ENCODE assay signal across 7 mouse cellular contexts in genomic region chr7:141392552-141393222, GRCm38 (mm10). TPM values are rescaled to one million over a fixed set of nuclear protein-coding genes. Genes with fewer than 3 reads are reported as not detected.
DNase-seq lines count a peak whose midpoint lies in the region; ATAC-seq and TF ChIP-seq lines count a peak whose summit lies in the region.

No protein-coding gene starts in this region.

- H3K27ac ChIP-seq in testis, adult 2 months (ENCODE audit: control insufficient read depth, insufficient read depth, low read depth, low read length), result peak overlapping the region; percentile 81
- peak overlapping the region; percentile 4; the same call in 1 of the 2 replicates for H3K27ac ChIP-seq in limb, embryonic 13.5 days
- peak overlapping the region; percentile 27; the same call in 1 of the 2 replicates for H3K27ac ChIP-seq in neural tube, embryonic 12.5 days

- no peak for TF ChIP-seq CTCF in testis, adult 2 months (IDR thresholded peaks at IDR 0.05; ENCODE audit: control insufficient read depth, insufficient read depth, insufficient replicate concordance, low read depth, low read length)

- DNase-seq in testis, postnatal 14 days (ENCODE audit: low spot score), result no peak
- no peak for DNase-seq in ovary, postnatal 36 days (ENCODE audit: low spot score)
- no peak for DNase-seq in layer of hippocampus, adult 11-12 months (ENCODE audit: low spot score)

- peak; percentile 60 for ATAC-seq in erythroblast, adult 5-6 weeks (replicated peaks; ENCODE audit: low FRiP score, poor library complexity, severe bottlenecking)
- no peak for ATAC-seq in limb, embryonic 13.5 days (ENCODE audit: low FRiP score, low read depth)
- ATAC-seq in neural tube, embryonic 12.5 days (ENCODE audit: low FRiP score, low read depth), result no peak; the same call in 1 of the 2 replicates

- H3K4me3 ChIP-seq in testis, adult 2 months (ENCODE audit: control insufficient read depth, low read depth, low read length), result peak overlapping the region; percentile 95
- H3K4me3 ChIP-seq in limb, embryonic 13.5 days, result peak overlapping the region; percentile 59
- peak overlapping the region; percentile 63 for H3K4me3 ChIP-seq in neural tube, embryonic 12.5 days

- H3K36me3 ChIP-seq in testis, adult 2 months (ENCODE audit: control insufficient read depth, insufficient read depth, low read length), result no peaks in the 10 kb centered on the region
- H3K36me3 ChIP-seq in limb, embryonic 13.5 days, result peaks cover 21% of the 10 kb centered on the region
- H3K36me3 ChIP-seq in neural tube, embryonic 12.5 days, result peaks cover 11% of the 10 kb centered on the region; the same call in 1 of the 2 replicates

- H3K4me1 ChIP-seq in testis, adult 2 months (ENCODE audit: control insufficient read depth, insufficient read depth, low read length), result peaks cover 15% of the 10 kb centered on the region
- peaks cover 12% of the 10 kb centered on the region for H3K4me1 ChIP-seq in limb, embryonic 13.5 days
- H3K4me1 ChIP-seq in neural tube, embryonic 12.5 days, result peaks cover 15% of the 10 kb centered on the region

- H3K27me3 ChIP-seq in testis, adult 2 months (ENCODE audit: control insufficient read depth, insufficient read depth, low read length), result no peaks in the 10 kb centered on the region
- H3K27me3 ChIP-seq in limb, embryonic 13.5 days, result 0 out of 2 replicates have a peak, but pooled peaks cover 2% of the 10 kb centered on the region
- 0 out of 2 replicates have a peak, but pooled peaks cover 3% of the 10 kb centered on the region for H3K27me3 ChIP-seq in neural tube, embryonic 12.5 days (replicated peaks)

- H3K4me2 ChIP-seq in limb, embryonic 13.5 days (replicated peaks), result peak overlapping the region; percentile 80
- H3K4me2 ChIP-seq in neural tube, embryonic 12.5 days (replicated peaks), result peak overlapping the region; percentile 76

- 38% methylated on average over 9 of the region's 9 CpGs for WGBS in limb, embryonic 13.5 days
- 33% methylated on average over 9 of the region's 9 CpGs for WGBS in neural tube, embryonic 12.5 days

- peak overlapping the region; percentile 75 for H3K9ac ChIP-seq in limb, embryonic 13.5 days
- H3K9ac ChIP-seq in neural tube, embryonic 12.5 days, result peak overlapping the region; percentile 52

- no peak for TF ChIP-seq POLR2A in testis, adult 2 months (IDR thresholded peaks at IDR 0.05; ENCODE audit: control insufficient read depth, low read depth, low read length)

- no peaks in the 10 kb centered on the region for H3K9me3 ChIP-seq in limb, embryonic 13.5 days
- H3K9me3 ChIP-seq in neural tube, embryonic 12.5 days, result no peaks in the 10 kb centered on the region

RNA-seq across cellular contexts. Expression of gene Taldo1, which starts 0.7 kb away (rescaled TPM):
- 26.0 and 30.2 TPM in 2 replicates for polyA plus RNA-seq in testis, adult 2 months (2012; rRNA removed)
- total RNA-seq in erythroblast, adult 5-6 weeks (2015; ENCODE audit: low replicate concordance), result 132 and 180 TPM in 2 replicates
- 443 and 565 TPM in 2 replicates for total RNA-seq in erythroblast, adult 5-6 weeks (2017; ENCODE audit: low replicate concordance)
- polyA plus RNA-seq in limb, embryonic 13.5 days (2015; fragmentation: Nextera tagmentation; extraction: Ambion mirVana), result 266 and 280 TPM in 2 replicates
- 366 and 377 TPM in 2 replicates for polyA plus RNA-seq in neural tube, embryonic 12.5 days (2016; fragmentation: Nextera tagmentation; extraction: Ambion mirVana)

RNA-seq across cellular contexts. Expression of gene Gatd1, which starts 21.2 kb away (rescaled TPM):
- polyA plus RNA-seq in testis, adult 2 months (2012; rRNA removed), result 23.3 and 24.4 TPM in 2 replicates
- 6.3 and 9.2 TPM in 2 replicates for total RNA-seq in erythroblast, adult 5-6 weeks (2015; ENCODE audit: low replicate concordance)
- 4.9 and 6.0 TPM in 2 replicates for total RNA-seq in erythroblast, adult 5-6 weeks (2017; ENCODE audit: low replicate concordance)
- polyA plus RNA-seq in limb, embryonic 13.5 days (2015; fragmentation: Nextera tagmentation; extraction: Ambion mirVana), result 73.8 and 75.9 TPM in 2 replicates
- 50.5 and 51.5 TPM in 2 replicates for polyA plus RNA-seq in neural tube, embryonic 12.5 days (2016; fragmentation: Nextera tagmentation; extraction: Ambion mirVana)

RNA-seq across cellular contexts. Expression of gene Cend1, which starts 36.6 kb away (rescaled TPM):
- polyA plus RNA-seq in testis, adult 2 months (2012; rRNA removed), result 0.48 and 0.63 TPM in 2 replicates
- not detected in 2 replicates for total RNA-seq in erythroblast, adult 5-6 weeks (2015; ENCODE audit: low replicate concordance)
- not detected in 2 replicates for total RNA-seq in erythroblast, adult 5-6 weeks (2017; ENCODE audit: low replicate concordance)
- polyA plus RNA-seq in limb, embryonic 13.5 days (2015; fragmentation: Nextera tagmentation; extraction: Ambion mirVana), result 5.1 and 5.2 TPM in 2 replicates
- polyA plus RNA-seq in neural tube, embryonic 12.5 days (2016; fragmentation: Nextera tagmentation; extraction: Ambion mirVana), result 44.4 and 55.1 TPM in 2 replicates

RNA-seq across cellular contexts. Expression of gene Slc25a22, which starts 45.0 kb away (rescaled TPM):
- 7.2 and 10.9 TPM in 2 replicates for polyA plus RNA-seq in testis, adult 2 months (2012; rRNA removed)
- total RNA-seq in erythroblast, adult 5-6 weeks (2015; ENCODE audit: low replicate concordance), result 8.2 and 11.7 TPM in 2 replicates
- 3.2 and 10.0 TPM in 2 replicates for total RNA-seq in erythroblast, adult 5-6 weeks (2017; ENCODE audit: low replicate concordance)
- 38.8 and 39.3 TPM in 2 replicates for polyA plus RNA-seq in limb, embryonic 13.5 days (2015; fragmentation: Nextera tagmentation; extraction: Ambion mirVana)
- 57.6 and 57.7 TPM in 2 replicates for polyA plus RNA-seq in neural tube, embryonic 12.5 days (2016; fragmentation: Nextera tagmentation; extraction: Ambion mirVana)

RNA-seq across cellular contexts. Expression of gene Pidd1, which starts 51.1 kb away (rescaled TPM):
- polyA plus RNA-seq in testis, adult 2 months (2012; rRNA removed), result 5.5 and 5.6 TPM in 2 replicates
- 12.7 and 17.9 TPM in 2 replicates for total RNA-seq in erythroblast, adult 5-6 weeks (2015; ENCODE audit: low replicate concordance)
- 7.3 and 9.8 TPM in 2 replicates for total RNA-seq in erythroblast, adult 5-6 weeks (2017; ENCODE audit: low replicate concordance)
- 11.7 and 12.0 TPM in 2 replicates for polyA plus RNA-seq in limb, embryonic 13.5 days (2015; fragmentation: Nextera tagmentation; extraction: Ambion mirVana)
- polyA plus RNA-seq in neural tube, embryonic 12.5 days (2016; fragmentation: Nextera tagmentation; extraction: Ambion mirVana), result 8.4 and 9.8 TPM in 2 replicates

Comparison
In these comparisons a context has a peak if more than half of its experiments do, and no peak if none do; other contexts are left out.
1. H3K27ac ChIP-seq: peak in every context shown above with its lines; median percentile 81 in testis, adult 2 months; 27 in neural tube, embryonic 12.5 days; 4 in limb, embryonic 13.5 days.